Mouse (Mus musculus) brain, embryonic 14.5 days (tissue): Measurements from ENCODE around the gene Them7. TPM values are rescaled to one million over a fixed set of nuclear protein-coding genes. Genes with fewer than 3 reads are reported as not detected.

Experiments
- DNase-seq: peaks from one replicate; pipeline ENCODE4 v3.0.0-alpha.2; 2011; ENCODE audit warnings: low read depth
- CTCF ChIP-seq: fragments of 200-500 bp; IDR thresholded peaks from 2 replicates; pipeline ENCODE4 v1.5.1; 2012; ENCODE audit warnings: inconsistent platforms, mild to moderate bottlenecking, moderate library complexity, borderline replicate concordance; ENCODE audit not compliant: insufficient read depth, insufficient read length; ENCODE audit errors: extremely low read depth
- POLR2A ChIP-seq: fragments of 200-500 bp; IDR thresholded peaks from 2 replicates; pipeline ENCODE4 v1.6.1; 2012; ENCODE audit warnings: mild to moderate bottlenecking, inconsistent platforms, borderline replicate concordance; ENCODE audit not compliant: poor library complexity, insufficient read depth, insufficient read length, severe bottlenecking; ENCODE audit errors: extremely low read depth
- polyA plus RNA-seq: library from polyadenylated mRNA; depleted of rRNA; stranded (reverse); fragments of >200 nt; gene quantifications from 2 replicates; pipeline ENCODE4 v1.2.3, GENCODE M21; 2012

Gene Them7
- polyA plus RNA-seq, 1 experiment = 0.04 TPM

GRCm38 (mm10) chr2:105237841-105238240 is 13.7 kb downstream of the Them7 start:
- no peak for DNase-seq
- TF ChIP-seq CTCF (no peak), POLR2A (no peak)

- TF ChIP-seq CTCF = peak; percentile 70; the same call in 1 of the 2 replicates
- TF ChIP-seq POLR2A = no peak
- DNase-seq = peak; percentile 68
Observed at GRCm38 (mm10) chr2:105238775-105239174, 14.7 kb downstream of the Them7 start.

- no peak for DNase-seq
- TF ChIP-seq CTCF (no peak), POLR2A (no peak)
Observed at GRCm38 (mm10) chr2:105240631-105241030, 16.5 kb downstream of the Them7 start.

- TF ChIP-seq POLR2A (no peak), CTCF (no peak)
- no peak for DNase-seq
Observed at GRCm38 (mm10) chr2:105242940-105243339, 18.8 kb downstream of the Them7 start.

- TF ChIP-seq CTCF (no peak), POLR2A (no peak)
Observed at GRCm38 (mm10) chr2:105244733-105245132, 20.6 kb downstream of the Them7 start.

GRCm38 (mm10) chr2:105251978-105252377 is 27.9 kb downstream of the Them7 start:
- no peak for DNase-seq
- TF ChIP-seq CTCF (no peak), POLR2A (no peak)

More at GRCm38 (mm10) chr2:105244733-105245132, 20.6 kb downstream of the Them7 start:
- no peak for DNase-seq

GRCm38 (mm10) chr2:105252824-105253223 is 28.7 kb downstream of the Them7 start:
- peak; percentile 56 for DNase-seq

GRCm38 (mm10) chr2:105255457-105255856 is 31.3 kb downstream of the Them7 start:
- DNase-seq = no peak
- TF ChIP-seq CTCF = no peak
- TF ChIP-seq POLR2A = no peak

More at GRCm38 (mm10) chr2:105252824-105253223, 28.7 kb downstream of the Them7 start:
- TF ChIP-seq POLR2A = no peak
- no peak for TF ChIP-seq CTCF

- TF ChIP-seq CTCF = peak; percentile 37; the same call in 1 of the 2 replicates
- TF ChIP-seq POLR2A = no peak
- DNase-seq = peak; percentile 82
Observed at GRCm38 (mm10) chr2:105256427-105257071, 32.4 kb downstream of the Them7 start.

GRCm38 (mm10) chr2:105257376-105257775 is 33.3 kb downstream of the Them7 start:
- TF ChIP-seq POLR2A (no peak), CTCF (no peak)
- DNase-seq = no peak

GRCm38 (mm10) chr2:105261335-105261734 is 37.2 kb downstream of the Them7 start:
- DNase-seq = peak; percentile 35

GRCm38 (mm10) chr2:105263219-105263618 is 39.1 kb downstream of the Them7 start:
- no peak for TF ChIP-seq CTCF
- no peak for TF ChIP-seq POLR2A
- no peak for DNase-seq

More at GRCm38 (mm10) chr2:105261335-105261734, 37.2 kb downstream of the Them7 start:
- TF ChIP-seq CTCF = no peak
- no peak for TF ChIP-seq POLR2A

GRCm38 (mm10) chr2:105282407-105283077 is 58.4 kb downstream of the Them7 start:
- TF ChIP-seq POLR2A (no peak), CTCF (no peak)
- peak; percentile 97 for DNase-seq
